Mouse (Mus musculus): Measurements from ENCODE around the gene Siah2.

Siah2 gene

GRCm38 (mm10) chr3:58691997-58692721 lies at the start of gene Siah2:
Gene Siah2, minus strand, starts transcription at chr3:58692400.
- peak; percentile 76 to 88 for DNase-seq (ENCODE audit: low read depth in 1 of 2, low spot score in 2 of 2)

GRCm38 (mm10) chr3:58739536-58739935 lies 47.3 kb upstream of the Siah2 start:
- DNase-seq (ENCODE audit: low read depth in 1 of 2, low spot score in 2 of 2): no peak

- DNase-seq (ENCODE audit: low read depth in 1 of 2, low spot score in 2 of 2): no peak
These were observed 46.3 kb upstream of the Siah2 start for GRCm38 (mm10) chr3:58738346-58739089.

GRCm38 (mm10) chr3:58731520-58731919 lies 39.3 kb upstream of the Siah2 start:
- DNase-seq (ENCODE audit: low read depth in 1 of 2, low spot score in 2 of 2): no peak

- DNase-seq (ENCODE audit: low read depth in 1 of 2, low spot score in 2 of 2): no peak
These were observed 38.4 kb upstream of the Siah2 start for GRCm38 (mm10) chr3:58730580-58730979.

- DNase-seq (ENCODE audit: low read depth in 1 of 2, low spot score in 2 of 2): no peak
These were observed 37.3 kb upstream of the Siah2 start for GRCm38 (mm10) chr3:58729549-58729948.

- no peak for DNase-seq (ENCODE audit: low read depth in 1 of 2, low spot score in 2 of 2)
These were observed 35.4 kb upstream of the Siah2 start for GRCm38 (mm10) chr3:58727601-58728000.

GRCm38 (mm10) chr3:58727012-58727411 lies 34.8 kb upstream of the Siah2 start:
- no peak for DNase-seq (ENCODE audit: low read depth in 1 of 2, low spot score in 2 of 2)

GRCm38 (mm10) chr3:58726374-58726773 lies 34.2 kb upstream of the Siah2 start:
- no peak for DNase-seq (ENCODE audit: low read depth in 1 of 2, low spot score in 2 of 2)

- DNase-seq (ENCODE audit: low read depth in 1 of 2, low spot score in 2 of 2): no peak
These were observed 32.6 kb upstream of the Siah2 start for GRCm38 (mm10) chr3:58724815-58725214.

GRCm38 (mm10) chr3:58723656-58724055 lies 31.5 kb upstream of the Siah2 start:
- DNase-seq (ENCODE audit: low read depth in 1 of 2, low spot score in 2 of 2): no peak

- no peak for DNase-seq (ENCODE audit: low read depth in 1 of 2, low spot score in 2 of 2)
These were observed 27.4 kb upstream of the Siah2 start for GRCm38 (mm10) chr3:58719461-58720230.

GRCm38 (mm10) chr3:58716705-58717104 lies 24.5 kb upstream of the Siah2 start:
- no peak for DNase-seq (ENCODE audit: low read depth in 1 of 2, low spot score in 2 of 2)

- no peak for DNase-seq (ENCODE audit: low read depth in 1 of 2, low spot score in 2 of 2)
These were observed 22.6 kb upstream of the Siah2 start for GRCm38 (mm10) chr3:58714767-58715166.

GRCm38 (mm10) chr3:58714034-58714433 lies 21.8 kb upstream of the Siah2 start:
- DNase-seq (ENCODE audit: low read depth in 1 of 2, low spot score in 2 of 2): no peak

- DNase-seq (ENCODE audit: low read depth in 1 of 2, low spot score in 2 of 2): no peak
These were observed 21.0 kb upstream of the Siah2 start for GRCm38 (mm10) chr3:58713191-58713590.

GRCm38 (mm10) chr3:58704547-58704946 lies 12.3 kb upstream of the Siah2 start:
- DNase-seq (ENCODE audit: low read depth in 1 of 2, low spot score in 2 of 2): no peak

- DNase-seq (ENCODE audit: low read depth in 1 of 2, low spot score in 2 of 2): no peak
These were observed 11.5 kb upstream of the Siah2 start for GRCm38 (mm10) chr3:58703748-58704147.

GRCm38 (mm10) chr3:58702329-58702728 lies 10.1 kb upstream of the Siah2 start:
- DNase-seq (ENCODE audit: low read depth in 1 of 2, low spot score in 2 of 2): no peak

GRCm38 (mm10) chr3:58701441-58701840 lies 9.2 kb upstream of the Siah2 start:
- DNase-seq (ENCODE audit: low read depth in 1 of 2, low spot score in 2 of 2): no peak

GRCm38 (mm10) chr3:58697926-58698325 lies 5.7 kb upstream of the Siah2 start:
- DNase-seq (ENCODE audit: low read depth in 1 of 2, low spot score in 2 of 2): no peak

- DNase-seq (ENCODE audit: low read depth in 1 of 2, low spot score in 2 of 2): no peak
These were observed 4.6 kb upstream of the Siah2 start for GRCm38 (mm10) chr3:58696806-58697205.

Data from monocyte, adult 2 months (primary cell).